Mouse (Mus musculus) regulatory T cell (primary cell): ENCODE measurements around the gene Egln1.

Experiments
- in situ Hi-C: fragments of 300-600 bp; cut with MboI, MseI; formaldehyde crosslinking; loops from one replicate; pipeline ENCODE4 v1.15.1; 2025; ENCODE audit warnings: high pct_unique_total_duplicates

The Egln1 gene

DNA sequence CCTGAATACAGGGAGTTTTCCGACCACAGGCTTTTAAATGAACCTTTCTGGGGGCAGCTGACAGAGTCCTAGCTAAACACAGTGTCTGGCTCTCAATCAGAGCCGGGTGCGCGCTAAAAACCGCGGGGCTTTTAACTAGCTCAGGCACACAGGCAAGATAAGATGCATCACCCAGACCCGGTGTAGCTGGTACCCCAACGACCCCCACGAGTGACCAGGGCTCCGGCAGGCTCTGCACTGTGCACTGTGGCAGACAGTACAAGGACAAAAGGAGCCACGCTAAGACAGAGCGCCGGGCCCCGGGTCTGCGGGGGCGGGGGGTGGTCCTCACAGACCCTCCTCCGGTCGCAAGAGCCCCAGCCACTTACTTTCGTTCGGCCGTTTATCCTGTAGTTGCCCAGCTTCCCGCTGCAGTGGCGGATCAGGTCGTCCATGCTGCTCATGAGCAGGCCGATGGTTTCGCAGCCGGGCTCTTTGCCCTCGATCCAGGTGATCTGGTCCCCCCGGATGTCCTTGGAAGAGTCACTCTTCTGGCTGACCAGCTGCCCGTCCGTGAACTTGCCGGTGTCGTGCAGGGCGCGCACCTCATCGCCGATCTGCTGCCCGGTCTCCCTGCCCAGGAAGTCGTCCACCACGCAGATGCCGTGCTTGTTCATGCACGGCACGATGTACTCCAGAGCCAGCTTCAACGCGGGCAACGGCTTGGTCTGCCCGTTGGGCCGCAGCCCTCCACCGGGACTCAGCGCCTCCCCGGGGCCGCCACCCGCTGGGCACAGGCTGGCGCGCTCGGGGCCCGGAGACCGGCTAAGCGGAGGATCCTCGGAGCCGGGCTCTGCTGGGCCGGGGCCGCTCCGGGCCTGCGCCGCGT lies 1.0 kb downstream of the Egln1 start:
- in situ Hi-C loops, result no loop called here

DNA sequence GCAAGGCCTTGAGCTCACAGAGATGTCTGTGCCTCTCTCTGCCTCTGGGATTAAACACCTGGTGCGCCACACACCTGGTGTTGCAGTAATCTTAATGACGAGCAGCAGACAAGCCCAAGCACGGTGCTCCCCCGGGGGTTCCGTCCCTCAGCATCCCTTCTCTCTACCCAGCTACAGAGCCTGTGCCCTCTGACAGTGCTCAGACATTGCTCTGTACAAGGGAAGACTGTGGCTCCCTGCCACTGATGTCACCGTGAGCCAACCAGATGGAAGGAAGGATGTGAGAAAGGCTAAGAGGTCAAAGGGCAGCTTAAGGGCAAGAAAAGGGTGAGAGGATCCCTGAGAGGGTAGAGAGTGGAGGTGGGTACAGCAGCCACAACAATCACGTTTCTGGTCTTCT lies 4.7 kb downstream of the Egln1 start:
- in situ Hi-C loops, result no loop called here

DNA sequence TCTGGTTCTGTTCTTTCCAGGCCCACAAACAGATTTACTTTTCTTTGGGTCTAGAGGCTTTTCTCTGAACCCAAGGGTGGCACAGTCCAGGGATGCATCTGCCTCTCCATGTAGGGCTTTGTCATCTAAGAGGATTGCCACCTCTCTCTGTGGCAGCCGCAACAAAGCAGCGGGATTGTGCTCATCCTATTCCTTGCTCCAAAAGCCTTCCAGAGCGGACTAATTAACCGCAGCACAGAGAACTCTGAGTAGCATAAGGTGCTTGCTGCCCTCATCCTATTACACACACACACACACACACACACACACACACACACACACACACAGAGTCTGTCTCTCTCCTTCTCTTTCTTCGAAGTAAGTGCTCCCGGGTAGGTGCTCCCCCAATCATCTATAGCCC lies 5.3 kb downstream of the Egln1 start:
- in situ Hi-C loops, result no loop called here

DNA sequence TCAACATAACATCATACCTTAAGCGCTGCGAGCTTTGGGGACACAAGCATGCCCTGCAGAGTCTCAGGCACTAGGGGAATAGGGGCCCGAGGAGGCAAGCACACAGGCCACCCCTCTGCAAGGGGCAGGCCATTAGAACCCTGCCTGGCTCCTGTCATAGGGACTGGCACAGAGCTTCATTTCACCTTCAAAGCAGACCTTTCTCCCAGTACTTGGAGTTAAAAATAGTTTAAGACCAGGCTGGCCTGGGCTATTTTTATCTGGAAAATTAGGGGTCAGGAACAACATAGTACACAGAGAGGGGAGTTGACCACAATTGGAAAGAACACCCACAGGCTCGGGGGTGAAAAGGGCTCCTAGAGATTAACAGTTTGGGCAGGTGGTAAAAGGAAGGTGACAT lies 11.8 kb downstream of the Egln1 start:
- in situ Hi-C loops, result no loop called here

DNA sequence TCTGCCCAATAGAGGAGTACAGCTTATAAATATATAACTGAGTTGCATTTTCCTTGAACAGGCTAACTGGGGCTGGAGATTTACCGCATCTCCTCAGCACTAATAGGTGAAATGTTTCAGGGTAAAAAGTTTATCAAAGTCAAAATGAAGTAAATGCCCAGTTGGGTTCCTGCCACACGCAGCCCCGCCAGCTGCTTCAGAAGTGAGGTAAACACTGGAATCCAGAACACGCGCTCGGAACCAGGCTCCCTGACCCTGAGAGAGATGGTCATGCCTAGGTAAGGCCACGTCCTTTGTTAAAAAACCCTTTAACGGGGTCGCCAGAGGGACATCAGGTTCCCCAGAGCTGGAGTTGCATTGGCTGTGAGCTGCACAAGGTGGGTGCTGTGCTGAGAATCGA lies 12.4 kb downstream of the Egln1 start:
- in situ Hi-C loops, result no loop called here

DNA sequence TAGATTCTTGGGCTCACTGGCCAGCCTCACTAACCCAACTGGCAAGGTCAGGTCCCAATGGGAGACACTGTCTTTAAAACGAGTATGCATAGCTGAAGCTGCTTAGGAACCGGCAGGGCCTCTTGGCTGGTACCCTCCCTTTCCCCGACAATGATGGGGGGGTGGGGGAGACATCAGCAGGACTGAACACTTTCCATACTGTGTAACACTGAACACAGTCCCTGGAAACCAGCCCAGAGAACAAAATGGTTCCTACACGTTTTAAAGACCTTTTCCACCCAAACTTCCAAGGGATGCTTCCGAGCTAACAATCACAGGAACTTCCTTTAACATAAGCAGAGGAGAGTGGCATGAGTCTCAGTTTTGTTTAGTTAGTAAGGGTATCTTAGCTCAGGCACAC lies 14.0 kb downstream of the Egln1 start:
- in situ Hi-C loops, result no loop called here

DNA sequence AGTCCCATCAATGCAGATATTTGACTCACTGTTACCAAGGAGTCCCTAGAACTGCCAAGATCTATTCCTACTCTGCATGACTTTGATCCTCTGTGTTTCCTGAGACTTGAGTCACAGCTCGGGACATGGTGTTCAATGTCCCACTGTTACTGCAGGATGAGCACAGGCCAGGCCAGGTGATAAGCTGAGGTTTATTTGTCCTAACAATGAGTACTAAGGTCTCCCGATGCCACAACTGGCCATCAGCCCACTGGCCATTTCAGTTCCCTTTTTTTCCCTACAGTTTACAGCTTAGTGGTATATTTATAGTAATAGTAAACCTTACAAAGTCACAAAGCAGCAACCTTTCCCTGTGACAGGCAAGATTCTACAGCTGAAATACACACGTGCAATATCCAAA lies 16.7 kb downstream of the Egln1 start:
- in situ Hi-C loops, result no loop called here

DNA sequence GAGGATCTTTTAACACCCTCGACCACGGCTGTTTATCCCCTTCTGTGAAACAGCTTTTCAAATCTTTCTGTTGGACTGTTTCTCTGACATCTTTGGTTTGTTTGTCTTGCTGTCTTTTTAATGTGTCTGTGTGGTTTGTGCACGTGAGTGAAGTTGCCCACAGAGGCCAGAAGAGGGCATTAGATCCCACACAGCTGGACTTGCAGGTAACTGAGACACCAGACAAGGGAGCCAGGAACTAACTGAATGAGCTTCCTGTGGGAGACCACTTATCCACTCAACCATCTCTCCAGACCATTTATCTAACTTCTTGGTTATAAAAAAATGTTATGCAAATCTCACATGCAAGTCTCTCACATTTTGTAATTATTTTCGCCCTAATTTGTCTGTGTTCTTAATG lies 18.5 kb downstream of the Egln1 start:
- in situ Hi-C loops, result no loop called here

DNA sequence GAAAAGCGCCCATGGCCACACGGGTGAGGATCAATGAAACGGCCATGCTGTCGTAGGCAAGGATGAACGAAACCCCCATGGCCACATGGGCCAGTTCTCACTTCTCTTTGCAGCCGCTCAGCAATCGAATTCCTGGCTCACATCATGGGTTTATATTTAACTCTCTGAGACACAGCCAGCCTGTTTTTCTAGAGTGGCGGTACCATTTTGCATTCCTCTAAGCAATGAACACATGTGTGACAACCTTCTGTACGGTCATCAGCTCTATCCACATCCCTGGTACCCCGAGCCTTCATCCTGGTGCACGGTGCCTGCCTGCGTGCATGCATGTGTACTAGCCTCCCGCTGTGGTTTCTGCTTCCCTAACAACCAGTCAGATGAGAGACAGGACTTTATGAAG lies 19.0 kb downstream of the Egln1 start:
- in situ Hi-C loops, result no loop called here

DNA sequence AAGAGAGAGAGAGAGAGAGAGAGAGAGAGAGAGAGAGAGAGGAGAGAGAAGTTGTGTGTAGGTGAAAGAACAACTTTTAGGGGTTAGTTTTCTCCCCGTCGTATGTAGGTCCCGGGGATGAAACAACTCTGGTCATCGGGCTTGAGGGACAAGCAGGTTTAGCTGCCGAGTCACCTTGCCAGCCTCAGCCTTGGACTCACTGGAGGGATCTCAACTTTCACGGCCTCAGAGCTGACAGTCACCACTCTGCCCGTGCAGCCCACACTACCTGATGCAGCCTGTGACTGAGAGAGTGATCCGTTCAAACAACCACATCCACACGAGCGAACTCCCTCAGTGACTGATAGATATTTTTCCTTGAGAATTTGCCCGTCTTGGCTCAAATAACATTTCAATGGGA lies 20.1 kb downstream of the Egln1 start:
- in situ Hi-C loops, result no loop called here

DNA sequence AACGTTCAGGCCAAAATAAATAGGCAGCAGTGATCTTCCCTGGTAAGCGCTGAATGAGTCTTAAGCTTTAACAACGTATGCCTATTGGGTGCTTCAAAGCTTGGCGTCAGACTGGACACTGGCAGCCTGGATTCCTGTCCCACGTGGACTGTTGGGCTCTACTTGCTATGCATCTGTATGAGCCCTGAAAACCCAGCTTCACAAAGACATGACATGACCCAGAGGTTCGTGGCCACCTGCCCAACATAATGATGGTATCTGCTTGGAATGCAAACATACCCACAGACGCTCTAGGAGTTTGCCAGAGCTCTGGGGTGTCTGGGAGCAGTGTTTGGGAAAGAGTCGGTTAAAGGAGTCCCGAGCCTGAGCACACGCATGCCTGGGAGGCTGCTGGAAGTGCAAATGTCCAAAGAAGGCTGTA lies 22.8 kb downstream of the Egln1 start:
- in situ Hi-C loops, result no loop called here

DNA sequence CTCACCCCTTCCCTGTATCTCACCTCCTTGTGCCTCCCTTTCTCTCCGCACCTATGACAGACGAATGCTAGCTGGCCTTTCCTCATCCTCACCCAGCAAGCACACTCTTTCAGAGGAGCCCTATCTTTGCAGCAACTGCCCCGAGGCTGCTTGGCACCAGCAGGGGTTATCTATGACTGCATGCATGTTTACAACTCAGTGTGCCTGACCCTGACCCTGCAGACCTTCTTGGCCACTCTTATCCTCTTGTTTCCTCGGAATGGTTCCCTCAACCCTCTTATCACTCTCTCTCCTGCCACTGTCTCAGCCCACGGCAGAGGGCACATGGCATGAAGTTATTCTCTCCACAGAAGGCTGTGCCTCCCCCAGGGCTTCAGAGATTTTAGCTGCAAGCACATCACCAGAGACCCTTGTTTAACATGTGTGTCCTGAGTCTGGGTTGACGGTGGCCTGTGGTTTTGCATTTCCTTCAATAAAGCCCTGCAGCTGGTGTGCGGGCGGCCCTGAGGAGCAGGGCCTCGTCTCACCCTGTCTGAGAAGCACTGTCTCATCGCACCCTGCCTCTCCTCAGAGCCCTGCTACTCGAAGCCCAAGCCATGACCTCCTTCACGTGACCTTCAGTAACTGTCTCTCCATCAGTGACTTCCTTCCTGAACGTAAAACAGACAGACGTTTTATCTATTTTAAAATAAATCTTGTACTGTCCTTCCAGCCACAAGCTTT lies 23.4 kb downstream of the Egln1 start:
- in situ Hi-C loops, result no loop called here

DNA sequence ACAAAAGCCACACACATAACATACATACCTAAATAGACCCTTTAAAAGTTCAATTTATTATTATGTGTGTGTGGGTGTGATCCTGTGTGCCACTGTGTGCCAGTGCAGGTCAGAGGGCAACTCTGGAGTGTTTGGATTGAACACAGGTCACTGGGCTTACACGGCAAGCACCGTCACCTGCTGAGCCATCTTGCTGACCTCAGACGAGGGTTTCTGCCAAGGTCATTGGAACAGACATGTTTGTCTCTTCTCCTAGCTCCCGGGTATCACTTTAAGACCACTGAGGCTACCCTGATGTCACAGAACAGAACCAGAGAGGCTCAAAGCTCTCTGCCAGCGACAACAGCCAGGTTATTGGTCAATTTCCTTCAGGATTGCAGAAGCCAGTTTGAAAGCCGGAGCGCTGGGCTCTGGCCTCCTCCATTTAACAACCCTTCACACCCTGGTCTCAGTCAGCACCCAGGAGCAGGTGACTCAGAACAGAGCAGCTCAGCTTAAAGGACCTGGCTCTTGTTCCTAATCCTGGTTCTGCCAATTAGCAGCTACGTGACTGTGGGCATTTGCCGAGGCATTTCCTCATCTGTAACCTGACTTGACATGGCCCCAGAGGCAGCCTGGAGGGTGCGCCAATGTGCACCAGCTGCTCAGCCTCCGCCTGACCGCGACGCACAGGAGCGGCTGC lies 25.0 kb downstream of the Egln1 start:
- in situ Hi-C loops, result no loop called here

DNA sequence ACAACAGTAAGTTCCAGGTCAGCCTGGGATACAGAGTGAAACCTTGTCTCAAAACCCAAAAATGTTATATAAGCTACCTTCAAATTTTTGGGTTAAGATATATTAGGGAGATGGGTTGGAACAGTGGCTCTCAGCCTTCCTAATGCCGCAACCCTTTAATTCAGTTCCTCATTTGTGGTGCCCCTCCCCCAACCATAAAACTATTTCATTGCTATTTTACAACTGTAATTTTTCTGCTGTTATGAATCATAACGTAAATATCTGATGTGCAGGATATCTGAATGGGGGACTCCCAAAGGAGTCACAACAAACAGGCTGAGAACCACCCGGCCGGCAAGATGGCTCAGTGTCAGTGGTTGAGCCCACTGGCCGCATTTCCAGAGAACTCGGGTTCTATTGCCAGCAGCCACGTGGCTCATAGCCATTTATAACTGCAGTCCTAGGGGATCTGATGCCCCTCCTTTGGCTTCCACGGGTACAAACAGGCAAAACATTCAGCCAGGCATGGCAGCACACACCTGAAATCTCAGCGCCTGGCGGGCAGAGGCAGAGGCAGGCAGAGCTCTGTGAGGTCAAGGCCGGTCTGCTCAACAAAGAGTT lies 26.5 kb downstream of the Egln1 start:
- in situ Hi-C loops, result no loop called here

DNA sequence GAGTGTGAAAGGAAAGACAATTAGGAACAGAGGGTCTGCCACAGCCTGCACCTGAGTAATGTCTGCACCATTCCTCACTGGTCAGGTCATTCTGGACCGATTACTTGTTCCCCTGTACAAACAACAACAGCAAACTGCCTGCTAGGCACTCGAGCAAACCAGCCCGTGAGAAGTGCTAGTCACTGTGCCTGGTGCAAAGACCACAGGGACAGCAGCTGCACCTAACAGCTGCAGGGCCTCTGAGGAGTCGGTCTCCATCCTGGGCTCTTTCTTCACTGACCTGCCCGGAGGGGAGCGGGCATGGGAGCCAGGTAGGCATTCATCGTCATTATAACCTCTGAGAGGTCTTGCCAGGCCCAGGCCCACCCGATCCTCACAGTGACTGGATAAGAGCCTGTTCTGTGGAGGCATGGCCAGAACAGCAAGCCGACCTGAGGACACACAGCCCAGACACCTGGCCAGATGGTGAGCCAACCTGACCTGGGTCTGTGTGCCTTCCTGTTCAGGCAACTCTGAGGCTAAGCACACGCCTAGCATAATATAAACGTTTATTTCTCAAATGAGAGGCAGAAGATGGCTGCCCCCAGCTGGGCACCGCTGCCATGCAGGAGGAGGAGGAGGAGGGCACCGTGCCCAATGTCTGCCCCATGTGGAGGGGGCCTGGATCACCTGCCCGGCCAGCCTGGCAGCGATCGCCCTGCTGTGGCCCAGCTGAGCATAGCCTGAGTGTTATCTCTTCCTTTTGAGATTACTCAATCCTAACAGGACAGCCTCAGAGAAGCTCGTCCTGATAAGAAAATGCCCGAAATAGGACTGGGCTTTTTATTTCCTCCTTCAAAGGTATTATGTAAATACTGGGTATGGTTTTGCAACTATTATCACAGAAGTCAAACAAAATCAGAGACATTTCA lies 27.5 kb downstream of the Egln1 start:
- in situ Hi-C loops, result no loop called here

DNA sequence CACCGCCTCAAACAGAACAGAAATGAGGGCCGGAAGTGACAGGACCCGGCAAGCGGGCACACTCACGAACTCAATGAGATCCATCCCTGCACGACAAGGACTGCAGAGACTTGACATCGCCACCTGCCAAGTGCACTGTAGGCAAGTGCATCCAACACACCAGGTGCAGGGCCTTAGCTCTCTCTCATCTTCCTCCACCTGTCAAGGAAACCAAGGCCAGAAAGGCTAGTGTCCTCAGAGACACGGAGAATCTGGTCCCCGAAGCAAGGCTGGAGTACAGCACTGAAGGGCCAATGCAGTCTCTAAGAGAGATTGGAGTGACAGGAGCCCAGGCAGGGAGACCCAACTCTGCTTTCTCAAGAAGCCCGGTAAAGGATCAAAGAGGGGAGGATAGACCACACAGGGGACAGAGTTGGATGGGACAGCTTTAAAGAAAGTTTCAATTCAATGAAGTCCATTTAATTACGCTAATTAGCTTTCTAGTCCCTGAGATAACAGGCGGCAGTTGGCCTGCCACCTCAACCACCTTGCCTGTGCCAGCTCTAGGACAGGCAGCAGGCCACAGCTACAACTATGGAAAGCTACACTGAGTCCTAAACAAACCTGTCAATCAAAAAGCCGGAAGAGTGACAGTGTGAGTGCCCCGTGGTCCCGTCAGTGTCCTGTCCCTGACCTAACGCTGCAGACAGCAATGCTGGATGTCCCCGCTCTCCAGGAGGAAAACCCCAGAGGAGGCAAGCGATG lies 31.2 kb downstream of the Egln1 start:
- in situ Hi-C loops, result no loop called here

DNA sequence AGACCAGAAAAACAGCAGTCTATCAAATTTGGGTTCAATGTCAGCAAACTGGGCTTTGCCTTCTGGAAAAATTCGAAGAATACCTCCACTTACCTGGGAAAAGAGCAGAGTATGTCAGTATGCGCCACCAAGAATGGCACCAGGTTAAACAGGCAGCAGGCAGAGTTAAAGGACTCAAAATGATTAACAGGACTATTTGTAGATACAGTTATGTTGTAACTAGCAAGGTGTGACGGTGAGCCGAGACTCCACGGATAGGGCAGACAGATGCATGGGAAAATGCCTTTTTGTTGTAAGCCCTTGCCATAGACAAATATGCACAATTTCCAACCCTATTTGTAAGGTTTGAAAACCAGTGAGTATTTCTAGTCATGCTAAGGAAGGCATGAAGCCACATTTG lies 35.1 kb downstream of the Egln1 start:
- in situ Hi-C loops, result no loop called here

DNA sequence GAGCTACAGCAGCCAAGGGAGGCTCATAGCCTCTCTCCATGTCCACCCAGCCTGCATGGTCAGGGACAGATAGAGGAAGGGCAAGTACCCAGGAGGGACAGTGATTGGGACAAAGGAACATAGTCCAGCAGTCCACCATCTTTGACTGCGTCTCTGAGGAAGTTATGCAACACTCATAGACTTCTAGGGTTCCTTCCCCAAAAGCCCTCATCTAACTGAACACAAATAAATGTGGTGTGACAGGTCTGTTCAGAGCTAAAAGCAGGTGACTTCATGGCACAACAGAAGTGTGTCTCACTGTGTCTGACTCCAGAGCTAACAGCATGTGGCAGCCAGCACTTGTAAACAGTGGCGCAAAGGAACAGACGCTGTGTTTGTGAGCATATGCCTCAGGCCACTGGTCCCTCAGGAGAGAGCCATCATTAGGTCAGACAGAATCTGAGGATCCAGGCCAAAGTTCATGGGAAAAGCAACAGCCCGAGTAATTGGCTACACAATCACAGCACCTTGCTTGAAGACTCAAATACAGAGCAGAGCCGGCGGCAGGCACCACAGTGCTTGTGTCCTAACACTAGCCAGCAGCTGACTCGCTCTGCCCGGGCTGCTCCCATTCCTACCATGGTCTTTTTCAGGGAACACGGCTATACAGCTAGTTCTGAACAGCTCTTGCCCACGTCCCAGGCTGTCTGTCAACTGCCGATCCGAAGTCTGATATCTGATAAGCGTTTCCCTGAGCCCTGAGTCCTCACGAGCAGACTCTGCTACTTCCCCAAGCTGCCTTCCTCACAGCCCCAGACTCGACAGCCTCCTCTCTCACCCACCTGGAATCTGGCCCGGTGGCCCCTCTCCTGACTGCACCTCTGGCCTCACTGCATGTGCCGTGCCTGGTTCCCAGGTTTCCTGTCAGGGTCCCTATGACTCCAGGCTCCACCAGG lies 36.9 kb downstream of the Egln1 start:
- in situ Hi-C loops, result no loop called here

DNA sequence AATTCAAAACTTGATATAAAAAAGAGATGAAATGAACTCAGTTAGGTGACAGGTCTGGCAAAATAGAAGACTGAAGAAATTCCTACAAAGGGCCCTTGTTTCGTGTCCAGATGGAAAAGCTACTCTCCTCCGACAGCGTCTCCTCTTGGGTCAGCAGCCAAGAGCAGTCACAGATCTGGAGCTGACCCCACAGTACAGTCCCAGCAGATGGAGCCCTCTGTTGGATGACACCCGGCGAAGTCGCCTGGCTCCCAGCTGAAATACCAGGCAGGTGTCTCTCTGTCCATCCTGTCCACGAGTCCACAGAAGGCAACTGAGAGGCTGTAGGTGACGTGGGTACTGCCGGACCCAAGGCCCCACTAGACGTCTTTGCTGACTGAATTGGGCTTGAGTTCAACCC lies 38.8 kb downstream of the Egln1 start:
- in situ Hi-C loops, result no loop called here
